Mouse (Mus musculus) ES-Bruce4 (cell line): Measurements from ENCODE around the gene Fkbpl. TPM values are rescaled to one million over a fixed set of nuclear protein-coding genes. Genes with fewer than 3 reads are reported as not detected.

Experiments used
- H3K27ac ChIP-seq: 2 replicates; pipeline ENCODE4 v1.5.1; 2012; ENCODE audit warnings: low read length, inconsistent platforms; ENCODE audit not compliant: insufficient read depth
- H3K27me3 ChIP-seq: 2 replicates; pipeline ENCODE4 v1.6.1; 2012; ENCODE audit warnings: mild to moderate bottlenecking, low read length, inconsistent platforms; ENCODE audit not compliant: control insufficient read depth, poor library complexity, insufficient read depth, severe bottlenecking
- H3K36me3 ChIP-seq: 2 replicates; pipeline ENCODE4 v1.6.1; 2012; ENCODE audit warnings: inconsistent platforms, mild to moderate bottlenecking, low read length, moderate library complexity; ENCODE audit not compliant: control insufficient read depth, poor library complexity, insufficient read depth, severe bottlenecking
- H3K4me1 ChIP-seq: one replicate; pipeline ENCODE4 v1.8.1; 2011; ENCODE audit warnings: low read length; ENCODE audit not compliant: control insufficient read depth, insufficient read depth
- H3K4me3 ChIP-seq: 2 replicates; pipeline ENCODE4 v1.5.1; 2011; ENCODE audit warnings: low read depth, mild to moderate bottlenecking, low read length
- H3K9ac ChIP-seq: 2 replicates; pipeline ENCODE4 v1.6.1; 2012; ENCODE audit warnings: low read depth, mild to moderate bottlenecking, inconsistent platforms; ENCODE audit not compliant: poor library complexity, severe bottlenecking
- H3K9me3 ChIP-seq: replicated peaks from 2 replicates; pipeline ENCODE4 v1.6.1; 2012; ENCODE audit warnings: mild to moderate bottlenecking, low read length, inconsistent platforms; ENCODE audit not compliant: control insufficient read depth, poor library complexity, insufficient read depth, severe bottlenecking
- CTCF ChIP-seq: IDR thresholded peaks from one replicate; pipeline ENCODE4 v1.8.1; 2011; ENCODE audit warnings: low read depth, low read length
- EP300 ChIP-seq: IDR thresholded peaks from 2 replicates; pipeline ENCODE4 v1.6.1; 2011; ENCODE audit warnings: low read depth, low read length; ENCODE audit not compliant: insufficient read depth
- POLR2A ChIP-seq: IDR thresholded peaks from one replicate; pipeline ENCODE4 v1.8.1; 2011; ENCODE audit warnings: low read length; ENCODE audit not compliant: insufficient read depth
- polyA plus RNA-seq: library from polyadenylated mRNA; stranded (reverse); fragments of >200 nt; gene quantifications from 2 replicates; pipeline ENCODE4 v1.2.4, GENCODE M21; 2011; ENCODE audit warnings: low read depth; ENCODE audit not compliant: missing spikeins, insufficient read depth, insufficient read length

Gene Fkbpl
- polyA plus RNA-seq, 1 experiment = 16.5 TPM

GRCm38 (mm10) chr17:34673139-34673538 lies 28.6 kb downstream of the Fkbpl start:
- Histone ChIP-seq H3K9me3 (no peaks in the 10 kb centered on the region), H3K27me3 (0 out of 2 replicates have a peak, but pooled peaks cover 4% of the 10 kb centered on the region), H3K4me1 (no peaks in the 10 kb centered on the region), H3K36me3 (no peaks in the 10 kb centered on the region), H3K4me3 (no peak overlapping the region), H3K9ac (no peak overlapping the region), H3K27ac (no peak overlapping the region)
- TF ChIP-seq CTCF (no peak), EP300 (no peak)

GRCm38 (mm10) chr17:34674524-34675204 lies 30.1 kb downstream of the Fkbpl start:
- no peak overlapping the region for H3K4me3 ChIP-seq
- no peaks in the 10 kb centered on the region for H3K4me1 ChIP-seq
- 0 out of 2 replicates have a peak, but pooled peaks cover 4% of the 10 kb centered on the region for H3K27me3 ChIP-seq
- H3K27ac ChIP-seq = no peak overlapping the region
- H3K36me3 ChIP-seq = no peaks in the 10 kb centered on the region
- no peak overlapping the region for H3K9ac ChIP-seq
- no peaks in the 10 kb centered on the region for H3K9me3 ChIP-seq
- no peak for TF ChIP-seq POLR2A
- no peak for TF ChIP-seq CTCF
- TF ChIP-seq EP300 = no peak

- H3K27me3 ChIP-seq = 0 out of 2 replicates have a peak, but pooled peaks cover 4% of the 10 kb centered on the region
- H3K27ac ChIP-seq = no peak overlapping the region
These were observed 30.9 kb downstream of the Fkbpl start for GRCm38 (mm10) chr17:34675205-34676092.

DNA sequence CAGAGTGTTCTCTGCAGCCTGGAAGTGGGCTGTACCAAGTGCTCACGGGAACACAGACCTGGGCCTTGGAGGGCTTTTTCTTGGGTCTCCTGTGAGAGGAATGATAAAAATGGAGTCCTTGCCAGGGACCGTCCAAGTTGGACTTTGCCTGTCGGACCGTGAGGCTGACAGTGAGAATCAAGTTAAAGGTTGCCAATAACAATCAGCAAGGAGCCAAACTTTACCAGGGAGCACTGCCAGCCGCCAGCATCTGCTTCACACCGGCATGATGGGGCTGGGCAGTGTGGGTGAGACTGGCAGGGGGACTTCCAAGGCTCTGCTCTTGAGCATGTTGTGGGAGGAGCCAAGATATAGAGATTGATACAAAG lies 31.5 kb downstream of the Fkbpl start:
- no peaks in the 10 kb centered on the region for H3K36me3 ChIP-seq

More at GRCm38 (mm10) chr17:34675205-34676092, 30.9 kb downstream of the Fkbpl start:
- Histone ChIP-seq H3K36me3 (no peaks in the 10 kb centered on the region), H3K9ac (no peak overlapping the region), H3K4me3 (no peak overlapping the region), H3K4me1 (no peaks in the 10 kb centered on the region), H3K9me3 (no peaks in the 10 kb centered on the region)
- no peak for TF ChIP-seq POLR2A
- TF ChIP-seq EP300 = no peak
- TF ChIP-seq CTCF = no peak

GRCm38 (mm10) chr17:34676671-34677070 lies 32.1 kb downstream of the Fkbpl start:
- H3K27me3 ChIP-seq = 0 out of 2 replicates have a peak, but pooled peaks cover 4% of the 10 kb centered on the region
- H3K36me3 ChIP-seq = no peaks in the 10 kb centered on the region
- no peak for TF ChIP-seq EP300
- no peak for TF ChIP-seq POLR2A
- TF ChIP-seq CTCF = no peak
- H3K27ac ChIP-seq = no peak overlapping the region
- no peak overlapping the region for H3K9ac ChIP-seq
- no peaks in the 10 kb centered on the region for H3K4me1 ChIP-seq
- H3K9me3 ChIP-seq = no peaks in the 10 kb centered on the region
- no peak overlapping the region for H3K4me3 ChIP-seq

More for the DNA sequence above, 31.5 kb downstream of the Fkbpl start:
- Histone ChIP-seq H3K27ac (no peak overlapping the region), H3K9me3 (no peaks in the 10 kb centered on the region), H3K4me3 (no peak overlapping the region), H3K27me3 (0 out of 2 replicates have a peak, but pooled peaks cover 4% of the 10 kb centered on the region), H3K9ac (no peak overlapping the region), H3K4me1 (no peaks in the 10 kb centered on the region)
- TF ChIP-seq CTCF = no peak
- no peak for TF ChIP-seq POLR2A
- no peak for TF ChIP-seq EP300

DNA sequence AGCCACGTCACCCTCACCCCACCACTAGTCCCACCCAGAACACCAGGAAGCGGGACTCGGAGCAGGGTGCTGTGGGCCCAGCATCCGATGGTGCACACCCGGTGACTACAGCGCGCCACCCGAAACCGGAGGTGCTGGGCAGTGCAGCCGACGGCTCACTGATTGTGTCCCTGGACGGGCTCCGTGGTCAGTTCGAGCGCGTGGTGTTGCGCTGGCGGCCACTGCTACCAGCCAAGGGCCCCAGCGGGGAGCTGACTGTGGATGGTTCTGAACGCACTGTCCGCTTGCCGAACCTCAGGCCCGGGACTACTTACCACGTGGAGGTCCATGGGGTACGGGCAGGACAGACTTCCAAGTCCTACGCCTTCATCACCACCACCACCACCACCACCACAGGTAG lies 35.6 kb downstream of the Fkbpl start:
- Histone ChIP-seq H3K4me3 (peak overlapping the region; percentile 49), H3K27me3 (no peaks in the 10 kb centered on the region), H3K4me1 (no peaks in the 10 kb centered on the region), H3K9ac (no peak overlapping the region), H3K9me3 (no peaks in the 10 kb centered on the region), H3K27ac (no peak overlapping the region), H3K36me3 (no peaks in the 10 kb centered on the region)
- no peak for TF ChIP-seq POLR2A
- no peak for TF ChIP-seq EP300
- no peak for TF ChIP-seq CTCF
